ENCODE assay signal across 21 mouse cellular contexts in the genomic region with DNA sequence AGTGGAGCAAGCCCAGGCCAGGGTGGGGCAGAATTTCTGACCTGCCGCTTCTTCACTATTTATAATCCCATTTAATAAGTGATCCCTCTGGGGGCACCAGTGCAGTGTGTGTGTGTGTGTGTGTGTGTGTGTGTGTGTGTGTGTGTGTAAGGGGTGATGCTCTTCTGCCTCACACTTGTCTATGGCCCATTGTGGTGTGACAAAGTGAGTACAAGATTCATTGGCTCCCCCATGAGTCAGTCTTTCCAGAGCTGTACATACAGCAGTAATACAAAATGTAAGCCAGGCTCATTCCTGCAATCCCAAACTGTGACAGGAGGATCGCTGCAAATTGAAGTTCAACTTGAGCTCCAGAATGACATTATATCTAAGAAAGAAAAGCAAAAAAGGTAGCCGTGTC. TPM values are rescaled to one million over a fixed set of nuclear protein-coding genes. Genes with fewer than 3 reads are reported as not detected.
"Had no signal": no experiment of that assay in that cellular context is flagged by ENCODE, and none has a peak within 500 bp of the region (broad histone marks: within the 10 kb centered on the region; RNA-seq: fewer than 3 reads in every experiment).

No protein-coding gene starts in this region.

- H3K4me3 ChIP-seq: kidney, embryonic 15.5 days; limb, embryonic 12.5 days; limb, embryonic 15.5 days; liver, embryonic 12.5 days; liver, embryonic 15.5 days; midbrain, embryonic 15.5 days; myocyte; neural tube, embryonic 13.5 days had no signal

- H3K4me1 ChIP-seq: limb, embryonic 12.5 days; liver, embryonic 12.5 days had no signal

- H3K9me3 ChIP-seq: kidney, embryonic 15.5 days; limb, embryonic 12.5 days; limb, embryonic 15.5 days; liver, embryonic 12.5 days; liver, embryonic 15.5 days; midbrain, embryonic 15.5 days; neural tube, embryonic 13.5 days had no signal

- H3K27ac ChIP-seq: kidney, embryonic 15.5 days; limb, embryonic 12.5 days; limb, embryonic 15.5 days; liver, embryonic 12.5 days; liver, embryonic 15.5 days; midbrain, embryonic 15.5 days; neural tube, embryonic 13.5 days had no signal

- ATAC-seq: liver, embryonic 12.5 days; midbrain, embryonic 15.5 days had no signal

- H3K27me3 ChIP-seq: kidney, embryonic 15.5 days; limb, embryonic 12.5 days; limb, embryonic 15.5 days; liver, embryonic 12.5 days; liver, embryonic 15.5 days; midbrain, embryonic 15.5 days; neural tube, embryonic 13.5 days had no signal

- H3K4me2 ChIP-seq: kidney, embryonic 15.5 days; limb, embryonic 12.5 days; limb, embryonic 15.5 days; liver, embryonic 12.5 days; liver, embryonic 15.5 days; midbrain, embryonic 15.5 days; neural tube, embryonic 13.5 days had no signal

- DNase-seq: kidney, adult 11 months; kidney, adult 8-10 months; kidney, postnatal 14 days; kidney, postnatal 4 days; left cerebral cortex, postnatal 4 days; lung, adult 2 months; lung, postnatal 4 days; retina, postnatal 1 day; right cerebral cortex, postnatal 25 days; thymus, adult 2 months; thymus, postnatal 14 days; thymus, postnatal 4 days had no signal

- H3K9ac ChIP-seq: kidney, embryonic 15.5 days; limb, embryonic 12.5 days; limb, embryonic 15.5 days; liver, embryonic 12.5 days; liver, embryonic 15.5 days; midbrain, embryonic 15.5 days; neural tube, embryonic 13.5 days had no signal

- H3K36me3 ChIP-seq: kidney, embryonic 15.5 days; limb, embryonic 12.5 days; limb, embryonic 15.5 days; liver, embryonic 12.5 days; liver, embryonic 15.5 days; midbrain, embryonic 15.5 days; neural tube, embryonic 13.5 days had no signal

RNA-seq across cellular contexts. Expression of a gene that starts 14.4 kb away (rescaled TPM):
- total RNA-seq: neutrophil, adult 5-6 weeks had no signal
